Mouse (Mus musculus): ENCODE measurements around the gene Pdk4.

DNA sequence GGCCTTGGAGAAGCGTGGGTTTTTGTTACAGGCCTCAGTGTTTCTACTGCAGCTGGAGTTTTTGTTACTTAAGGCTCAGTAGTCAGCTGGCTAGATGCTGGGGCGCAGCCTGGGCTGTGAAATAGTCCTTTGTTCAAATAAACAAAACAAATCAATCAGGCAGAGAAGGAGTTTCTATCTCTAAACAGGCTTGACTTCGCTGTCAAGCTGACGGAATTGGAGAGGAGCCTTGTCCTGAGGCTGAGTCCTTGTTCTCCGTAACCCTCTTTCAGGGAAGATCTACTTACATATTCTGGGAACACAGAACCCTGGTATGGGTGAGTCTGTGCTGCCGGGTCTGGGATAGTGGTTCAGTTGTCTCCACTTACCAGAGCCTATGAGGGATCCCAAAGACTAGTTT lies 48.6 kb downstream of the Pdk4 start:
- no peak for TF ChIP-seq CTCF (IDR thresholded peaks at IDR 0.05; ENCODE audit: control insufficient read depth, insufficient read depth, insufficient read length)
- TF ChIP-seq MAX (IDR thresholded peaks at IDR 0.05), result no peak
- TF ChIP-seq CEBPB (IDR thresholded peaks at IDR 0.05; ENCODE audit: low read depth), result no peak
- TF ChIP-seq MYOD1 (IDR thresholded peaks at IDR 0.05; ENCODE audit: control insufficient read depth, insufficient read length, low read depth), result no peak
- no peak for TF ChIP-seq USF1 (IDR thresholded peaks at IDR 0.05; ENCODE audit: low read depth)
- TF ChIP-seq MYOG (IDR thresholded peaks at IDR 0.05; ENCODE audit: control insufficient read depth, extremely low read depth, insufficient read length), result no peak
- no peak for TF ChIP-seq FOSL1 (IDR thresholded peaks at IDR 0.05; ENCODE audit: insufficient read depth, low read length, poor library complexity, severe bottlenecking)

All from C2C12 (cell line).